Mouse (Mus musculus) layer of hippocampus, adult 8-10 months (tissue): ENCODE data around the gene Nolc1. TPM values are rescaled to one million over a fixed set of nuclear protein-coding genes. Genes with fewer than 3 reads are reported as not detected.

Experiments
- total RNA-seq, 4 experiments: library from RNA; stranded (reverse); gene quantifications; 2 replicates each; pipeline ENCODE4 v1.2.4; 2022

Gene Nolc1
- total RNA-seq, 4 experiments from 2014 or later, result 44.8 to 51.0 (median 47.7) TPM

Other genes with a start within 250 kb of the Nolc1 start
- gene Armh3, start 77.4 kb upstream of the Nolc1 start, total RNA-seq, result 10 to 100 TPM; 18.4 to 24.1 (median 22.3) TPM
- gene Hps6, start 72.4 kb upstream of the Nolc1 start, total RNA-seq, result 1 to 10 TPM; 6.1 to 8.8 (median 8.2) TPM
- 10 to 100 TPM; 26.4 to 34.8 (median 32.4) TPM for gene Pprc1, start 31.0 kb upstream of the Nolc1 start, total RNA-seq
- 100 to 1,000 TPM; 109 to 123 (median 120) TPM for gene Ldb1, start 30.6 kb upstream of the Nolc1 start, total RNA-seq
- not detected for gene Elovl3, start 56.0 kb downstream of the Nolc1 start, total RNA-seq
- gene Pitx3, start 72.5 kb downstream of the Nolc1 start, total RNA-seq, result not detected
- gene Gbf1, start 76.6 kb downstream of the Nolc1 start, total RNA-seq, result 100 to 1,000 TPM in 1 of 4 experiments, 10 to 100 TPM in 3; 82.5 to 103 (median 87.7) TPM
- gene Nfkb2, start 228.5 kb downstream of the Nolc1 start, total RNA-seq, result 1 to 10 TPM; 2.6 to 4.2 (median 3.3) TPM